Mouse (Mus musculus) T-helper 1 cell (primary cell): ENCODE data around the gene Fgfr2.

Experiments
- in situ Hi-C: fragments of 300-600 bp; cut with MboI, MseI; formaldehyde crosslinking; loops from one replicate; pipeline ENCODE4 v1.15.1; 2025; ENCODE audit warnings: high pct_unique_total_duplicates

Gene Fgfr2

DNA sequence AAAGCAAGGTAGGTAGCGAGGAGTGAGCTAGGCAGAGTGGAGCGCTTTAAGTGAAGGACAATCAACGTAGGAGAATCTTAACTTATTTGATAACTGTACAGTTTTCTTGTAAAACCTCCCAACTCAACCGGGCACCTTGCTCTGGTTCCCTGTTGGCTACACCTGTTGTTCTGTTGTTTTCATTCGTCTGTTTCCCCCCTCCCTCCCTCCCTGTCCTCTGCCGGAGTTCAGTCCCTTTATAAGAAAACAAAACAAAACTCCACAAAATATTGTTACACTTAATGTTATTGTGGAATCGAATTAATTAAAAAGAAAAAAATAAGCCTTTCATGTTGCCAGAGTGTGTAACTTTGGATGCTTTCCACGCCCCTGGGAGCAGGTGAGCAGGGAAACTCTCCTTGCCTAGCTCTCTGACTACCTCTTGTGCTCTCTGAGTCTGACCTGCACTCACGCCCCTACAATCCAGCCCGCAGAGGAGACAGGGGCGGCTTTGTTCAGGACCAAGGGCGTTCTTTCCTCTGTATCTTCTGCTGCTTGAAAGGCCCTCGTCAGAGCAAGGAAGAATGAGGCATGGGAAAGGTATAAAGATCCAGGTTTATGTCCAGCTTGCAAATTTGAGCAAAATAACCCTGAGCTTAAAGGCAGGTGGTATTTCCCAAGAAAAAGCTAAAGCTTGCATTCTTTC lies 1577.3 kb downstream of the Fgfr2 start:
- in situ Hi-C loops, result no loop called here

DNA sequence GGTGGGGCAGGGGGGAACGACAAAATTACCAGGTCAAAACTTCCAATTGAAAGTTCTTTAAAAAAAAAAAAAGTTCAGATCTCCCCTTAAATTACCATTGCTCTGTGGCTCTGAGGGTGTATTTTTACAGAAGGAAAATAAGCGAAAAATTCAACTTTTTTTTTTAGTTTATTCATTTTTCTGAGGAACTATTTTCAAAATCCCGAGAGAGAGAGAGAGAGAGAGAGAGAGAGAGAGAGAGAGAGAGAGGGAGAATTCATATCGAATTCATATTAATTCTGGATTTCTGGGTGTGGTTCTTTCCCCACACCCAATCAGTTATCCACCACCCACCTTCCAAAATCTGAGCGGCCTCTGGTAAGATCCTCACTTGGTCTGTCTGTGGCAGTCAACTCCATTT lies 1578.3 kb downstream of the Fgfr2 start:
- in situ Hi-C loops, result no loop called here

DNA sequence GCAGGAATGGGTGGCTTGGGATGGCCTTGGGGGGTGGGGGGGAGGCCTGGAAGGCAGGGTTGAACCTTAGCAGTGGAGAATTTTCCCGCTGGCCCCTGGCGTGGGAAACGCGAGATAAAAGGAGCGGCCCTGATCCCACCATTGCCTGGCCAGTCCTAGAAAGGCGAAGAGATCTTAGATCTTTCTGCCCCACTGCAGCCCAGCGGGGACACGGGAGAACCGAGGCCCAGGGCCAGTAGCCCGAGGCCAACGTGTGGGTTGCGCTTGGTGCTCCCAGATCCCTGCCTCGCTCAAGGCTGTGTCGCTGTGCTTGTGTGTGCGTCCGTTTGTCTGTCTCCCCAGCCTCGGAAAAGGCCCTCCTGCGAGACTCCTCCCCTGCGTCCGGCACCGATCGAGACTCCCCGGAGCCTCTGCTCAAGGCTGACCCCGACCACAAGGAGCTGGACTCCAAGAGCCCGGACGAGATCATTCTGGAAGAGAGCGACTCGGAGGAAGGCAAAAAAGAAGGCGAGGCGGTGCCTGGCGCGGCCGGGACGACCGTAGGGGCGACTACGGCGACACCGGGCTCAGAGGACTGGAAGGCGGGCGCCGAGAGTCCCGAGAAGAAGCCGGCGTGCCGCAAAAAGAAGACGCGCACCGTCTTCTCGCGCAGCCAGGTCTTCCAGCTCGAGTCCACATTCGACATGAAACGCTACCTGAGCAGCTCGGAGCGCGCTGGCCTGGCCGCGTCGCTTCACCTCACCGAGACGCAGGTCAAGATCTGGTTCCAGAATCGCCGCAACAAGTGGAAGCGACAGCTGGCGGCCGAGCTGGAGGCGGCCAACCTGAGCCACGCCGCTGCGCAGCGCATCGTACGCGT lies 1579.3 kb downstream of the Fgfr2 start:
- in situ Hi-C loops, result no loop called here

DNA sequence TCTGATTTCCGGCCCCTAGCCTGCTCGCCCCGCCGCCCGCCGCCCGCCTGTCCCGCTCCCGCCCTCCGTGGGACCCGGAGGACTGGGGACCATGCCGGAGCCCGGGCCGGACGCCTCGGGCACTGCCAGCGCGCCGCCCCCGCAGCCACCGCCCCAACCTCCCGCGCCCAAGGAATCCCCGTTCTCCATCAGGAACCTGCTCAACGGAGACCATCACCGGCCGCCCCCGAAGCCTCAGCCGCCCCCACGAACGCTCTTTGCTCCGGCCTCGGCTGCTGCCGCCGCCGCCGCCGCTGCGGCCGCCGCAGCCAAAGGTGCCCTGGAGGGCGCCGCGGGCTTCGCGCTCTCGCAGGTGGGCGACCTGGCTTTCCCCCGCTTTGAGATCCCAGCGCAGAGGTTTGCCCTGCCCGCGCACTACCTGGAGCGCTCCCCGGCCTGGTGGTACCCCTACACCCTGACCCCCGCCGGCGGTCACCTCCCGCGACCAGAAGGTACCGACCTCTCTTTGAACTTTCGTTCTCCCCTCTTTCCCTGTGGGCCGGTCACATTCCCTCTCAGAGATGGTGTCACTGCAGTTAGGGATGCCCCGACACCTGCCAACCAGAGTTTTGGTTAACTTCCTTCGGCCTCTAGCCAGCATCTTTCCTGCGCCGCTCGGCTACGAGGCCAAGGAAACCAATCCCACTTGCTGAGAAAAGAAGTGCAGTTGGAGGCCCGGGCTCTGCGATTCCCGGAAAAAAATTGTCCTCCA lies 1580.1 kb downstream of the Fgfr2 start:
- in situ Hi-C loops, result no loop called here

DNA sequence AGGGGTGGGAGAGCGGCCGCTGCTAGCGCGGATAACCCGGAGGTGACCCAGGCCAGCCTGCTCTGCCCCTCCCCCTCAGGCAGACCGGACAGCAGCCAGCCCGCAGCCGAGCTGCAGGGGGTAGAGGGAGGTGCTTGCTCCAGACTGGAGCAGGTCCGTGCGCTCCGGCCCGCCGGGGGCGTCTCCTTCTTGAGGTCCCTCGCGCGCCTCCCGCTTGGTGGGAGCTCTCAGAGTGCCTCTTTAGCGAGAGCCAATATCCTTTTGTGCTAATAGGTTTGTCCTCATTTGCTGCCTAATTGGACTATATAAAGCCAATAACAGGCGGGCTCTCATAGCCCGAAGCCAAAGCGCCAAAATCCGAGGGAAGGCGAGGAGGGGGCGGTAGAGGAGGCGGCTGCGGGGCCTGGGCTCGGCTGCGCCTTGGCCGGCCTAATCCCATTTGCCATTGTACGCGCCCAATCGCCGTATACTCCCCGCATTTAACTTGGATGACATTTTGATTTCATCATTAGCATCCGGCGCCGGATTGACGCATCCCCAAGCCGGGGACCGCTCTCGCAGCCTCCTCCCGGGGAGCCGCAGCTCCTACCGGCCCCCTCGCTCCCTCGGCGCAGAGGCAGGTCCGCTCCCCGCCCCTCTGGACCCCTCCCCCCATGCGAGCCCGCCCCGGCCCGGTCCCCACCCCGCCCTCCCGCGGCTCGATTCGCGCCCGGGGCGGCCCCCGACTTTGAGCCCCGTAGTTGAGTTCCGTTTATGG lies 1580.9 kb downstream of the Fgfr2 start, which contains the start of gene Hmx3:
Gene Hmx3 (plus strand): TSS at position 753 of the 757 bp plus-strand sequence.
- in situ Hi-C loops, result no loop called here

DNA sequence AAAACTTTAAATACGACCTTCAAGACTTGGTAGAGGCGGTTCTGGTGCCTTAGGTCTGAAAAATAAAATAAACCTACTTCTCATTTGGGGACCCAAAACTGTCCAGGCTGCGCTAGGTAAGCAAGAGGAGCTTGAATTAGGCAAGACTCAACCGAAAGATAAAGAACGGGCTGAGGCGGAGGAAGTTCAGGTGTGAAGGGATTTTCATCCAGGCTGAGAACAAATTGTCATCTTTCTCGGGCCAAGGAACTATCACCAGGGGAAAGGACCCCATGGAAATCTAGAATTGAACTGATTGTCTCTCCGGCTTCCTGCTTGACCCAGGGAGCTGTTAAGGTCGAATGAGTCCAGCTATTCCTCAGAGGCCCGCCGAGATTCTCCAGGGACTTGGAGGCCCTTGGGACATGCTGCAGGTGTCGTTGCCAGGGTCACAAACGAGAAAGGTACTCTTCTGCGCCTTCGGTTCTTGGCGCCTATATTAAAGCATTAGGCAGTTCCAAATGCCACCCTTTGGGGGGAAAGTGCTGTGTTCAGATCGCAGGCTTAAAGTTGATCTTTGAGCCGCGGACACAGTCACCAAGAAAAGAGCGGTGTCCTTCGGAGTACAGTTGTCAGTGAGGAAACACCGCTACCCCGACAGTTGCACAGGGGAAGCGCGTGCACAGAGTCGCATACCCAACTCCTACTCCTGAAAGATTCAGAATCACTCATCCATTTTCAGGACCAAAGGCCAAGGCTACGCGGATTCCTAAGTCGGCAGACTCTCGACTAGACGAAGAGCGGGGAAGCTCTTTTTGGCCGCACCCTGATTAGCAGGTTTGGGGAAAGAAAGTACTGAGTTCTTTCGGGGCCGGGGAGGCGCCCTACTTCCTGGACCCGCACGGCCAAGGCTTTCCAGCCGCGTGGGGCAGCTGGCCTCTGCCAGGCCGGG lies 1581.7 kb downstream of the Fgfr2 start:
- in situ Hi-C loops, result no loop called here

DNA sequence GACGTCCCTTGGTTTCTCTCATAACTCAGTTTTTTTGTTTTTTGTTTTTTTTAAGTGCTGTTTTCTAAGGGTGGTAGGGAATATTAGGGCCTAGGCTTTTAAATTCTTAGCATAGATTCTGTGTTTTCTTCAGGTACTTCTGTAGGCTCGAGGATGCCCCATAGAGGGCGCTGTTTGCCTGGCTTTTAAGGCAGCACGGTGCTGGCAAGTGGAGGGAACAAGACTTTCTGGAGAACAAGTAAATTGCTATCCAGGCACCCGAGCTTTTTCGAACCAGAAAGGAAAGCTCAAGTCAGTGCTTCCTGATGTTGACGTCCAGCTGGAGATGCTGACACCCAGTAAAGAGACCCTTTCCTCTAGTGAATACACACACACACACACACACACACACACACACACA lies 1583.2 kb downstream of the Fgfr2 start:
- in situ Hi-C loops, result loop anchor here (10.0 kb wide), 1 partner anchor 225 kb away; no protein-coding TSS in a partner anchor

DNA sequence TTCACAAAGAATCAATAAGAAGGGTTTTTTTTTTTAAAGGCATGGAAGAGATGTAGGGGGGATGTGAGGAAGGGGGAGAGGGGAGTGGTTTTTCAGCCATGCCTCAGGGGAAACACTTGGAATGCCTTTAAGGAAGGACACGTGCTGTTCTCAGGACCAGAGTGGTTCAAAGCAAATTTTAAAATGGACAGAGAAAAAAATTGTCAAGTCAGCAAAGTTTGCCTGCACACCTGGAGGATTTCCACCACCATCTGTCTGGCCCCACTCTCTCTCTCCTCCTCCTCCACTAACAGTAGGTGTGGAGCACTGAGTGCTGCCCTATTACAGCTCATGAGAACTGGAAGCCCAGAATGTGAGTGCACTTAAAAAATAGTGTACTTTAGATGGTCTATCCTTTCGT lies 1619.4 kb downstream of the Fgfr2 start:
- in situ Hi-C loops, result no loop called here

DNA sequence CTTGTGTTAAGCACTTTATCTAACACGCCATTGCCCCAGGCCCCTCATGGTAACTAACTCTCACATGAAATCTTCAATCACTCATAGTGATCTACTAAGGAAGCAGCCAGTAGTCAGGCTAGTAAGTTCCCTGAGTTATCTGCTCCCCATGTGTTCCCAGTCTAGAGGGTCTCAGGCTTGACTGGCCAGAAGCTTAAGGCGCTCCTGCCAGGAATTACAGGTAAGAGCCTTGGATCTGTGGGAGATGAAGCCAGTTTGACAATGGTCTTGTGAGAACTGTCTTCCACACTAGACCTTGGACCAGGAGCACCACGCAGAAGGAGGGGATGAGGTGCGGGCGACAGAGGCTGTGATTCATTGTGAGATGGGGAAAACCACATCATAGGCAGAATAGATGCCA lies 1644.7 kb downstream of the Fgfr2 start:
- in situ Hi-C loops, result no loop called here

DNA sequence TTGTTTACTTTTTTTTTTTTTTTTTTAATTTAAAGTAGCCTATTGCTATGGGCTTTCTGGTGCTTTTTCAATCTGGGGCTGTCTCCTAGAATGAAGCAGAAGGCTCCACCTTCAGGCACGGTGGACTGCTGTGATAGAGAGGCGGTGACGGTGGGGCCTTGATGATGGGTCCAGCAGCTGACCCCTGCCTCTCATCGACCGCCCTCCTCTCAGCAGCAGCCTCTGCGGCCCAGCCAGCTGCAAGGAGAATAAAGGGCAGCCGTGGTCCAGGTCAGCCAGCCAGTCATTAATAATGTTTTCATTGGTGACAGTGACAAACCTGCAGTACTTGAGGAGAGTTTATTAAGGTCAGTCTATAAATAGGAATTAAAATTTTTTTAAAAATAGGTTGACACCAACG lies 1646.0 kb downstream of the Fgfr2 start:
- in situ Hi-C loops, result no loop called here

DNA sequence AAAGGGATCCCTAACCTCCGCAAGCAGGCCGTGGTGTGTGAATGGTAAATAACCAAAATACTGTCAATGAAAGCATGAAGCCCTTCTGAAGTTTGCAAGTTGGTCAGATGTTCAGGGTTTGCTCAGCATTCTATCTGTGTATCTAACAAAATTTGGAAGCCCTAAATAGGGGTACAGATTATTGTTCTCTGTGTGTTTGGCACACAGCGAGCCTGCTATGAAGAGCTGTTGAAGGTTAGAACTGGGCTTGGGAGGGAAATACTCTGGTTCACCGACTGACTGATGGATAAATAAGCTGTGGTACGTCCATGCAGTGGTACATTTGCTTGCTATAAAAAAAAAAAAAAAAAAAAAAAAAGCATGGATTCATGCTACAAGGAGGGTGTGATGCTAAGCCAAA lies 1651.6 kb downstream of the Fgfr2 start:
- in situ Hi-C loops, result no loop called here

DNA sequence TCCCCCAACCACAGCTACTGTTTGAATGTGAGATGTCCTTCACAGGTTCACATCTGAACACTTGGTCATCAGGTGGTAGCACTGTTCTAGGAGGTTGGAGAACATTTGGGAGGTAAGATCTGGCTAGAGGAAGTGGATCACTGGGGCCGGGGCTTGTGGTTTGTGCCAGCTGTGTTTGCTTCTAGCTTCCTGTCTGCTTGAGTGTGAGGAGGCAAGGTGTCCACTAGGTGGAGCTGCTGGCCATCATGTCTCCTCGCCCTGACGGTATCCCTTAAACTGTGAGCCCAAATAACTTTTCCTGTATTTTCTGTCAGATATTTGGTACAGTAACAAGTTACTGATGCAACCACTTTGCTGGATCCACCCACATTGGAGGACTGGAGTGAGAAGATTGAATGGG lies 1653.6 kb downstream of the Fgfr2 start:
- in situ Hi-C loops, result no loop called here

DNA sequence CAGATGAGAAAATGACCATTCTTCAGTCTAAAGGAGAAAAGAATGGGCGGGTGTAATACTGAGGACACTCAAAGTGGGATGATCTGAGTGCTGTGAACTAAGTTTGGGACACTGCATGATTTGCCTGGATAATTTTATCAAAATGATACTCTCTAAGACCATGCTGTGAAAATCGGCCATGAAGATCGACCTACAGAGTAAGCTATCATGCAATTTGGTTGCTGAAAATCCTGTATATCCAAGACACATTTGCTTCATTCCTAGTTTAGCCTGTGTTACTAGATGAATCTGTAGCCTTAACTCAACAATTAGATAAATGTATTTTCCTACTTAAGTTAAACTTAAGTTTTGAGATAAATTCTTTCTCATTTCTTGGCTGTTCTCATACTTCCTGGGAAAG lies 1655.8 kb downstream of the Fgfr2 start:
- in situ Hi-C loops, result no loop called here

DNA sequence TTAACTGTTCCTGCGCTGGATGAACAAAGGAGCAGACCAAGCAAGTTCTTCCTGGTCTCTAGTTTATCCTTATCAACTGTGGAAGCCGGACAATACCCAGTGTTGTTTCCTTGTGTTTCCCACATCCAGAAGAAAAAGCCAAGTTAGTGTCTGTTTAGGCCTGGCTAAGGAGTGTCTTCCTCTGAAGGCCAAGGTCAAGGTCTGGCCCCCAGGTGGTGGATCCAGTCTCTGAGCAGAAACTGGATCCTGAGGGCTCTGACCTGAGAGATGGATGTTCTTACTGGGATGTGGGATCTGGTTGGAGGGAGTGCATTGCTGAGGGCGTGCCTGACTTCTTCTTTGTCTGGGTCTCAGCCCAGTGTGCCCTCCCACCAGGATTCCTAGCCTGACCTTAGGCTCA lies 1657.4 kb downstream of the Fgfr2 start:
- in situ Hi-C loops, result no loop called here

DNA sequence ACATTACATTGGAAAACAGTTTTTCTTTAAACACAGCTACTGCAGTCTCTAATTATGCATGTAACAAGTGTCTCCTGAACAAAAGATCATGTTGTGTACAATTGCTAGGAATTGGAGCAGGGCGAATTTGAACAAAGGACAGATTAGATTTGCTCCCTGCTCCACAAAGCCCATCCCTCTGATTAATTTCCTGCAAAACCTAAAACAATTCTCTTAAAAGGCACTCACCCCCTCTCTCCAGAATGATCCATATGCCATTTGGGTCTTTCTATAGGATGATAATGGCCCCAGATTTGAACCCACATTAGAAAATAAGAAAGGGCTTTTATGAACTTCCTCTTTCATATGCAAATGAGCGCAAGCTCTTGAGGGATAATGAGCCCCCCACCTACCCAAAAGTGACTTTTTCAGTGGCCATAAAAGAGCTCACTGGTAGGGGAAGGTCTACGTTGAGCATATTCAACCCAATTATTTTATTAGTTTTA lies 1658.0 kb downstream of the Fgfr2 start:
- in situ Hi-C loops, result no loop called here

DNA sequence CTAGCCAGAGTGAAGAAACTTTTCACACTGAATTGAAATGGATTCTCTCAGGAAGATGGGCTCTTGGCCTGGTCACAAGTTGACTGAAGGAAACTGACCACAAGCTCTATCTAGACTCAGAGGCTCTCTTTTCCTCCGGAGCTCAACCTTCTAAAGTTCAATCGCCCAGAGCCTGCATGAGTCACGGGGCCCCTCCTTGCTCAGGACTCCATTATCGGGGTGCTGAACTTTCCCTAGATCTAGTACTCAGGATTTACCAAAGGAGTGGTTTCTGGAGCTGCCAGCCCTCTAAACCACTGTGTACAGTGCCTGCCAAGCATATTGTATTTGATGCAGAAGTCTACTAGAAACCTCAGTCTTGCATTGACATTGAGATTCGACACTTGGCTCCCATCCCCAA lies 1666.4 kb downstream of the Fgfr2 start:
- in situ Hi-C loops, result no loop called here

DNA sequence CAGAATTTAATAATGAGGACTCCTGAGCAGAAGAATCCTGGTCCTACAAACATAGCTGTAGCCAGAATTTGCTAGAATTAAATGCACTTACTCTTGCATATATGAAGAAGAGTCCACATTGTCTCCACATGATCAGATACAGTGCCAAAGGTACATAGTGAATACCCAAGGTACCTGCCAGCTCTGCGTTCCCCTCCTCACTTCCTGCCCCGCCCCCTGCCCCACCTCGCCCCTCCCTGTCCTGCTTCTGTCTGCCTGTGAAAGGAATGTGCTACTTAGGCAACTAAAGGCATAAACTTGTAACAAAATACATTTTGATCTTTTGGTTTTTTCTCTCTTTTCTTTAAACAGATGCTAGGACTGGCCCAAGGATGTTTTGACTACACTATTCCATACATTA lies 1686.1 kb downstream of the Fgfr2 start:
- in situ Hi-C loops, result no loop called here

DNA sequence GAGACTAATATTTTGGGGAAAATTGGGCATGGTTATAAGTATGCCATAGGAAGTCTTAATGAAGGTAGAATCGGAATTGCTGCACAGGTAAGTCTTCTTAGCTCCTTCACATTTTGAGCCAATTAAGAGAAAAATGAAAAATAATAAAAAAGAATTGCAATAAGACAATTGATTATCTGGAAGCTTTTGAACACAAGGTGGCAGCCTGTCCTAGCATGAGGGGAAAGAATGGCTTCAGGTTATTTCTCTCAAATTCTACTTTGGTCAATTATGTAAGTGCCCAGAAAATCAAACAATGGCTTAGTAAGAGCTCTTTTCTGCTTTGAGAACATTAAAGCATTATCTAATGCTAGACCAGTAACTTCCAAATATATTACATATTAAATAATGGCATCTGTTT lies 1688.9 kb downstream of the Fgfr2 start:
- in situ Hi-C loops, result no loop called here

DNA sequence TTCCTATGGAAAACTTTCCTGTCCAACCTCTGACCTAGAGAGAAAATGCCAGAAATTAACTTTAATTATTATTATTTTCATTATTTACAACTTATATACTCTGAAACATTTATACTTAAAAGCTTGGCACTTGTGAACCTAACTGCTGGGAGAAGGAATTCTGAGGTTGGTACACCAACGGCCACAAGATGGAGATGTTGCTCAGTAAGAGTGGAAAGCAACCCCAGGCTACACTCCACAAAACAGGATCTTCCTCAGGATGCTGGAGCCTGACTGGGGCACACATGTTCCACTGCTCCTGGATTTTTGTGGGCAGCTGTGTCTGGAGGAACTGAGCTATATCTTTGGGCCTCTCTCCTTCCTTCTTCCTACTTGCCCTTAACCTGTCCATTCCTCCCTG lies 1690.9 kb downstream of the Fgfr2 start:
- in situ Hi-C loops, result no loop called here

DNA sequence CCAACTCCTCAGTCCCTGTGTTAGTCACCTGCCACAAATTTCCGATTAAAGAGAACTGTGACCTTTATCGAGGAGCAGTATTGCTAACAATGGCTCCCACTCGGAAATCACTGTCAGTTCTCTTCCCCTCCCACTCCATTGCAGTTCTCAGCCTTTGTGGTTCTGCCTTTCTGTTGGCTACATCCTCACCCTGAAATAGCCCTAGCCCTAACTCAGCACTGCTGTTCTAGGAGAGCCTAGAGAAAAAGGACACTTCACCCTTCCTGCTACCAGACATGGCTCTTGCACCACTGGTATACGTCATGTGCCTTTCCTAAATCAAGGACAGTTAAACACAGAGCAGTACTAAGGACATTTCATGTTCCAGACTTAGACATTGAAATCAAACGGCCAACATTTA lies 1695.8 kb downstream of the Fgfr2 start:
- in situ Hi-C loops, result no loop called here
